Mouse (Mus musculus): ENCODE data around the gene Irs4.

Irs4 gene

GRCm38 (mm10) chrX:141724937-141725918 is at the start of gene Irs4:
Gene Irs4, minus strand, starts transcription at chrX:141725263.
- no peak for DNase-seq (ENCODE audit: low read depth, low spot score)

DNA sequence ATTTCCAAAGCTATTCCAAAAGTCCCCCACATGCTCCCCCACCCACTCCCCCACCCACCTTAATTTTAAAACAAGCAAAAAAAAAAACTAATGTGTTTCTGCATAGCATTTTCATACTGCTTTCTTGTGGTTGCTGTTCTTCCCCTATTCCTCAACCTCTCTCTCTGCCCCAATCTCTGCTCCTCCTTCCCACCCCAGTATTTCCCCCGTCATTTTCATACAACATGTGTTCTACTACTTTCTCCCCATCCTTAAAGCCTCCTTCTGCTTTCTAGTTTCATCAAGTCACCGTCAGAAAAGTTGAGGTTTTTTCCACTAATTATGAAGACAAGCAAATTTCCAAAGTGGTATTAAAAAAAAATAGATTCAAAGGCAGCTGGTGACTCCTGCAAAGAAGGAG is 25.3 kb upstream of the Irs4 start:
- no peak for DNase-seq (ENCODE audit: low read depth, low spot score)

DNA sequence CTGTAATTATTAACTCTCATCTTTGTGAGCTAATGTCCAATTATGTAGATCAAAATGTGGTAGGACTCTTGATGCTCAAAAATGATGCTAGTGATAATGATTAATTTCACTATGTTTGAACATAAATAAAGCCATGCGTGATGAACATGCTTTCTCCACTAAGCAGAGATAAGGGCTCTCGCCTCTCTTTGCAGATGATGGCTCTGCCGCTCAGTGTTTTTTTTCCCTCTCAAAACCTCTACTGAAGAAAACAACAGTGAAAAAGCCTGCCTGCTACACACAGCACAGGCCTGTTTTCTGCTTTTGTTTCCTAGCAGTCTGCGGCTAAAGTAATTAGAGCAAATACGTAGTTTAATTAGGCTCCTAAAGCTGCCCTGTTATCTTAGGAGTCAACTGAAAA is 4.5 kb upstream of the Irs4 start:
- no peak for DNase-seq (ENCODE audit: low read depth, low spot score)

DNA sequence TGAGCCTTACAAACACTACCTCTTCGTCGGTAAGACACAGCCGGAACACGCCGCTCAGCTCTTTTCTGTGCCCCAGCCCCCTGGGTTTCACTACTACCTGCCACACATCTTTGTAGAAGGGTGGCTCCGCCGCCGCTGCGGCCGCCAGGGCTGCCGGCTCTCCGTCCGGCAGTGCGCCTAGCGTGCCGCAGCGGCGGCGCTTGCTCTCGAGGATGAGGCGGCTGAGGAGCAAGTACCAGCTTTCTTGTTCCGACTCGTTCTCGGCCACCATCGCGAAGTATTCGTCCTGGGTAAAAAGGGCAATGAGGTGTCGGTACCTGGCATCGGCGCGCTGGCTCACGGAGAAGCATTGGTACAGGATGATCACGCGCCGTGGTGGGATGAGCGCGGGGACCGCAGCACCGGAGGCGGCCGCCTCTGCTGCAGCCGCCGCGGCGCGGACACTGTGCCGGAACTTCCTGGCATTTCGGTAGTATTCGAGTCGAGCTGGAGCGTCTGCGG is 622 bp downstream of the Irs4 start:
- DNase-seq (ENCODE audit: low read depth, low spot score): no peak

- no peak for DNase-seq (ENCODE audit: low read depth, low spot score)
Measured at GRCm38 (mm10) chrX:141723936-141724335, 1.1 kb downstream of the Irs4 start.

DNA sequence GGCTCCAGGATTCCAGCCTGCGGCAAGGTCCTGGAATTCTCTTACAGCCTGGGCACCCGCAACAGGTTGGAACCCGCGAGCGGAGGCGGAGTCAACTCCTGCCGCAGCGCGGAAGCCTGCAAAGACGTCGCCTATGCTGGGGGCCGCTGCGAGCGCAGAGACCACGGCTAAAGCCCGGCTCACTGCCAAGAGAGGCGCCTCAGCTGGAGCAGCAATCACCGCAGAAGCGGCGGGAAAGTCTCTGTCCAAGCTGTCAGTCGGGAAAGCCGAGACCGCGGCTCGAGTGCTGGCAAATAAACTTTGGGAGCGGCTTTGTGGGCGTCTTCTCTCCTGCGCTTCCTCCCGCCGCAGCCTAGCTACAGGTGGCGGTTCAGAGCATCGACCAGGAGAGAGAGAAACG is 3.3 kb downstream of the Irs4 start:
- DNase-seq (ENCODE audit: low read depth, low spot score): no peak
